Mouse (Mus musculus): Measurements from ENCODE around the gene Adprh.
"Not testable (repeated sequence)": the region's sequence is repeated elsewhere in the genome, so short reads cannot be mapped to it uniquely, and the experiment has no call there.

Adprh gene

GRCm38 (mm10) chr16:38452442-38453202 lies at the start of gene Adprh:
Gene Adprh, minus strand, starts transcription at chr16:38452703.
- DNase-seq (ENCODE audit: low spot score) = peak; percentile 91

DNA sequence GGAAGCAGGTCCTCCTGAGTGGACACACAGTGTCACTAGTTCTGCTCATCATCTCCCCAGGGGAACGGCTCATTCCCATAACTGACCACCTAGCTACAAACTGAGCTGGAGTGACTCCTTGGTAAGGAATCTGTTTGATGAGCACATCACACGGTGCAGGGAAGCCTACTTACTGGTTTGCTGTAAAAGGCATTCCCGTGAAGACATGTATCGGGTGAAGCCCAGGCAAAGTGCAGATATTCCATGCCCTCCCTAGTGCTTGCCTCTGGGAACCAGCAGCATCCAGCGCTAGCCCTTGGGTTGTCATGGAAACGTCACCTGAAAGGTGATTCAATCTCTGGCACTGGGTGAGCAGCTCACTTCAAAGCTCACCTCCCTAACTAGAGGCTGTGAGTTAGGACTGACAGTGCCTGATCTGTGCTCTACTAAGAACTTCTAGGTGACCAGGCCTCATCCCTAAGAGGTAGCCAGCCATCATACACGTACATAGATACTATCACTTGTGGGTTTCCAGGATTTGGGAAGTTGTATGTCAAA lies 44.2 kb upstream of the Adprh start:
- no peak for DNase-seq (ENCODE audit: low spot score)

- DNase-seq (ENCODE audit: low spot score) = no peak
Measured at GRCm38 (mm10) chr16:38493890-38494289, 41.4 kb upstream of the Adprh start.

DNA sequence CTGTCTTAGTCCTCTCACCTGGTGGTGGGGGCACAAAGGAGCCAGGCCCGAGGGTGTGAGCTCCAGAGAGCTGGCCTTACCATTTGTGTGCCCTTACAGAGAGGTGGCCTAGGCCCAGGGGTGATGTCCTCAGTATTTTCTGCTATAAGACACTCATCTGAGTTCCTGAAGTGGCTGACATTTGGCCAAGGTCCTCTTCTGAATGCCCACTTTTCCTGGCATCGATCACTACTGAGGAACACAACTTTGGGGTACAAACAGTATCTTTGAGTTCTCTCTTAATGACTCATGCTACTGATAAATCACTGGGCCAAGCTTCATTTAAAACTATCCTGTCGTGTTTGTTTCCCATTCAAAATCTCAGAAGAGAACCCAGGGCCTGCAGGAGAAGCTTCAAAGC lies 40.0 kb upstream of the Adprh start:
- DNase-seq (ENCODE audit: low spot score) = no peak

DNA sequence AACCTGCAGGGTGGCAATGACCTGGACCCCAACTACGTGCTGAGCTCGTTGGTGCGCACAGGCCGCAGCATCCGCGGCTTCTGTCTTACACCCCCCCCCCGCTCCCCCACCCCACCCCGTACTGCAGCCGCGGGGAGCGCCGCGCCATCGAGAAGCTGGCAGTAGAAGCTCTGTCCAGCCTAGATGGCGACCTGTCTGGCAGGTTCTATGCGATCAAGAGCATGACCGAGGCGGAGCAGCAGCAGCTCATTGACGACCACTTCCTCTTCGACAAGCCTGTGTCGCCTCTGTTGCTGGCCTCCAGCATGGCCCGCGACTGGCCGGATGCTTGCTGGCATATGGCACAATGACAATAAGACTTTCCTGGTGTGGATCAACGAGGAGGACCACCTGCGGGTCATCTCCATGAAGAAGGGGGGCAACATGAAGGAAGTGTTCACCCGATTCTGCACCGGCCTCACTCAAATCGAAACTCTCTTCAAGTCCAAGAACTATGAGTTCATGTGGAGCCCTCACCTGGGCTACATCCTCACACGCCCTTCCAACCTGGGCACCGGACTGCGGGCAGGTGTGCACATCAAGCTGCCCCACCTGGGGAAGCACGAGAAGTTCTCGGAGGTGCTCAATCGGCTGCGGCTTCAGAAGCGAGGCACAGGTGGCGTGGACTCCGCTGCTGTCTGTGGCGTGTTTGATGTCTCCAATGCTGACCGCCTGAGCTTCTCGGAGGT lies 31.2 kb upstream of the Adprh start:
- DNase-seq (ENCODE audit: low spot score) = no peak

DNA sequence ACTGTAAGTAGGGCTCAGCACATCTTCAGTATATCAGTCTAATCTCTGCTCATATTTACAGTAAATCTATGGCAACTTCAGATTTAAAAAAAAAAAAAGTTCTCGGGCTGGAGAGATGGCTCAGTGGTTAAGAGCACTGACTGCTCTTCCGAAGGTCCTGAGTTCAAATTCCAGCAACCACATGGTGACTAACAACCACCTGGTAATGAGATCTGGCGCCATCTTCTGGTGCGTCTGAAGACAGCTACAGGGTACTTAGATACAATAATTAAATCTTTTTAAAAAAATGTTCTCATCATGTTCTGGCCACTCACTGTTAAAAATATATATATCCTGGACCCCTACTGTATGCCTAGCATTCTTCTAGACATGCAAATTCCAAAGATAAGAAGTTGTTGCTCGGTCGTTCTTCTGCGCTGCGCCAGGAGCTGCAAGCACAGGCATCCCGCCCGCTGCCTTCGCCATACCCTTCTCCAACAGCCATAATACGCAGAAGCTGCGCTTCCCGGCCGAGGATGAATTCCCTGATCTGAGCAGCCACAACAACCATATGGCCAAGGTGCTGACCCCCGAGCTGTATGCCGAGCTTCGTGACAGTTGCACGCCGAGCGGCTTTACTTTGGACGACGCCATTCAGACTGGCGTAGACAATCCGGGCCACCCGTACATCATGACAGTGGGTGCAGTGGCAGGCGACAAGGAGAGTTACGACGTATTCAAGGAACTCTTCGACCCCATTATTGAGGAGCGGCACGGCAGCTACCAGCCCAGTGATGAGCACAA lies 30.5 kb upstream of the Adprh start:
- peak; percentile 21 for DNase-seq (ENCODE audit: low spot score)

- DNase-seq (ENCODE audit: low spot score) = no peak
Measured at GRCm38 (mm10) chr16:38481327-38481726, 28.8 kb upstream of the Adprh start.

DNA sequence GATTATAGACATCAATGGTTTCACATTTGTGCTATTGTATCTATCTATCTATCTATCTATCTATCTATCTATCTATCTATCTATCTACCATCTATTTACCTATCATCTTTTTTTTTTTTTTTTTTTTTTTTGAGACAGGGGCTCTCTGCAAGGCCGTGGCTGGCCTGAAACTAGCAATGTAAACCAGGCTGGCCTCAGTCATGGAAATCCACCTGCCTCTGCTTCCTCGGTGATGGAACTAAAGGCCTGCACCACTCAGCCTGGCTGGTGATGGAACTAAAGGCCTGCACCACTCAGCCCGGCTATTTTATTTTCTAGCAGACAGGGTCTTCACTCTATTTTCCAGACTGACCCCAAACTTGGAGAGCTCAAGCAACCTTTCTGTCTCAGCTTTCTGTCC lies 25.8 kb upstream of the Adprh start:
- no peak for DNase-seq (ENCODE audit: low spot score)

- not testable (repeated sequence) for DNase-seq (ENCODE audit: low spot score)
Measured at GRCm38 (mm10) chr16:38477241-38477608, 24.7 kb upstream of the Adprh start.

- peak; percentile 22 for DNase-seq (ENCODE audit: low spot score)
Measured at GRCm38 (mm10) chr16:38476312-38477240, 24.1 kb upstream of the Adprh start.

- DNase-seq (ENCODE audit: low spot score) = no peak
Measured at GRCm38 (mm10) chr16:38475681-38476311, 23.3 kb upstream of the Adprh start.

DNA sequence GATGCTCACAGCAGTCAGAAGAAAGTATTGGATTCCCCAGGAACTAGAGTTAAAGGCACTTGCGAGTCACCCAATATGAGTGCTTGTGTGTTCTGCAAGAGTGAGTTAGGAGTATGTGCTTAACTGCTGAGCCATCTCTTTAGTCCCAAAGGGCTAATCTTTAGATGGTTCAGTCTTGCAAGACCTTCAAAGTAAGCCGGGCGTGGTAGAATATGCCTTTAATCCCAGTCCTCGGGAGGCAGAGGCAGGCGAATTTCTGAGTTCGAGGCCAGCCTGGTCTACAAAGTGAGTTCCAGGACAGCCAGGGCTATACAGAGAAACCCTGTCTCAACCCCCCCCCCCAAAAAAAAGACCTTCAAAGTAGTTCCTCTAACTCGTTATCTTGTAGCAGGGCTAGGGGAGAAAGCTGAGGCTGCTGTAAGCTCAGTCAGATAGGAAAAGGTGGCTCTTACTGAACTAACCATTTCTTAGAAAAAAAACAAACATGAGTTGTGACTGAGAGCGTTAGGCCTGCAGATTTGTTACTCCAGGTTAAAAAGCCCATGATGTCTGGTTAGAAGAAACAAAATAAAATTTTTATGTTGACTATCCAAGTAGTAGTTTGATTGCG lies 22.3 kb upstream of the Adprh start:
- DNase-seq (ENCODE audit: low spot score) = no peak

DNA sequence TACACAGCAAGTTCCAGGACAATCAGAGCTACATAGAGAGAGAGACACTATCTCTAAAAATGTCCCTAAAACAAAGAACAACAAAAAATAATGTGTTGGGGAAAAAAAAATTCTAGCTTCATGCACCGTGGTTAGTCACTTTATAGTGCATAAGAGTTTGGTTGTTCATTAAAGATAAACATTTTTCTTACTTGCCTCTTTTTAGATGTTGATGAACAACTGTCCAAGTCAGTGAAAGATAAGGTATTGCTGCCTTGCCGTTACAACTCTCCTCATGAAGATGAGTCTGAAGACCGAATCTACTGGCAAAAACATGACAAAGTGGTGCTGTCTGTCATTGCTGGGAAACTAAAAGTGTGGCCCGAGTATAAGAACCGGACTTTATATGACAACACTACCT lies 21.2 kb upstream of the Adprh start:
- no peak for DNase-seq (ENCODE audit: low spot score)

GRCm38 (mm10) chr16:38472507-38472873 lies 20.0 kb upstream of the Adprh start:
- no peak for DNase-seq (ENCODE audit: low spot score)

GRCm38 (mm10) chr16:38471697-38472506 lies 19.4 kb upstream of the Adprh start:
- DNase-seq (ENCODE audit: low spot score) = no peak

DNA sequence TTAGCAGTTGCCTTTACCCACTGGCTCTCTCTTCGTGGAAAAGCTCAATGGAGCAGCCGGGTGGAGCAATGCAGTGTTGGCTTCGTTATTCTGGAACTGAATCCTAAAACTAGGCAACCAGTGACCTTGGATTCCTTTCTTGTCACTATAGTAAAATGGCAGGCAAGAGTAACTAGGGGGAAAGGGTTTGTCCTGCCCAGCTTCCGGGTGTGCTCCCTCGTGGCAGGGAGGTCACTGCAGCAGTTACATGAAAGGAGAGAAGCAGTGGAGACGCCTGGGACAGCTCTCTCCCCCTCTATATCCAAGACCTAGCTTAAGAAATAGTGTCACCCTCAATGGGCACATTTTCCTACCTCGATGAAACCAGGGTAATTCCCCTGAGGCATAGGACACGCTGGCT lies 16.9 kb upstream of the Adprh start:
- DNase-seq (ENCODE audit: low spot score) = no peak

GRCm38 (mm10) chr16:38468706-38469018 lies 16.2 kb upstream of the Adprh start:
- no peak for DNase-seq (ENCODE audit: low spot score)

DNA sequence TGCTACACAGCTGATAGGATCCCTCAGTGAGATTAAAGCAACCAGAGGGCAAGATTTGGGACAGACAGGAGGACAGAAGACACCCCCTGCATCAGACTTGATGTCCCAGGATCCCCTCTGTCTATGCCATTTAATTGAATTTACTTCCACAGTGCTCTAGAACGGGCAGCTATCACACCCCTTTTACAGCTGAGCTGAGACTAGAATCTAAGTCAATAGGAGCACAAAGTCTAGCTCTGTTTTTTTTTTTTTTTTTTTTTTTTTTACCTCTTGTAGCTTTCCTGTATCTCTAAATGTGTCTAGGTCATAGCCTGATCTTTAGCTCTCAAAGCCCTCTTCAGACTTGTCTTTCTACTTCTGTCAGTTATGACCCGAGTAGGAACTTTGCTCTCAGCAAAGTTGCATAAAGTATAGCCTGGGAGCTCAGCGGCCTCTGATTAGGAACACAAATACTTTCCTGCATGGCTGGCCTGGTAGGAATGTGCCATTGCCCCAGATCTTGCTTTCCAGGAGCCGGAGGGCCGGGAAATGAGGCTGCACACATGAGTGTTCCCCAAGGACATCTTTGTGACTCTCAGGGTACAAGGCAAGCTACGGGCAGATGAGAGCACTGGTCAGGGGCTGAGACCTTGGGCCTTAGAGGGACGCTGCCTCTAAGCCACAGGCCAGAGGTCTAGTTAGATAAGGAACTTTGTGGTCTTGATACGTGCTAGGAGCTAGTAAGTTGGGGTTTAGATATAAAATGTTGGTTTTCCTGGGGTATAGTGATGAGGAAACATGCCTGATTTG lies 15.6 kb upstream of the Adprh start:
- DNase-seq (ENCODE audit: low spot score) = no peak
